Mouse (Mus musculus) Patski (cell line): ENCODE results near the gene Plxnb1. TPM values are rescaled to one million over a fixed set of nuclear protein-coding genes. Genes with fewer than 3 reads are reported as not detected.

Experiments used
- ATAC-seq: fragments of 100-300 bp; one replicate; pipeline ENCODE4 v1.8.0; 2021
- CTCF ChIA-PET: fragments of 350-600 bp; sonication (Branson Sonifier 250); formaldehyde crosslinking; loops from one replicate; lab custom pipeline; 2022; ENCODE audit warnings: inconsistent platforms; lab: Charles Lee
- POLR2A ChIA-PET: fragments of 350-600 bp; sonication (Branson Sonifier 250); formaldehyde crosslinking; loops from one replicate; lab custom pipeline; 2022; ENCODE audit warnings: antibody characterized with exemption, inconsistent platforms; lab: Charles Lee
- DNase-seq: peaks from one replicate; pipeline ENCODE4 v3.0.0-alpha.2; 2011; ENCODE audit warnings: low read depth, low spot score
- H3K27me3 ChIP-seq: fragments of 371-371 bp; one replicate; pipeline ENCODE4 v1.5.1; 2021
- CTCF ChIP-seq: fragments of 100-300 bp; IDR thresholded peaks from one replicate; pipeline ENCODE4 v1.5.1; 2021
- in situ Hi-C: fragments of 300-500 bp; cut with MboI; formaldehyde crosslinking; loops from 3 replicates; pipeline ENCODE4 v1.11.1; 2018; ENCODE audit warnings: low pct_unique_long_range_greater_than_20kb, mixed read lengths
- polyA plus RNA-seq: library from polyadenylated mRNA; unstranded; gene quantifications from one replicate; pipeline ENCODE4 v1.2.3, GENCODE M21; 2021

Gene Plxnb1
- polyA plus RNA-seq, 1 experiment from 2014 or later, result 0.40 TPM

- TF ChIP-seq CTCF, result no peak
- DNase-seq (no peak), ATAC-seq (peak; percentile 38)
- ChIA-PET CTCF (interaction anchor here (1.1 kb wide), 1 partner anchor 9 kb away, joined by 3 read pairs; no protein-coding TSS in a partner anchor), POLR2A (no interaction called here)
- H3K27me3 ChIP-seq, result no peaks in the 10 kb centered on the region
- in situ Hi-C loops, result no loop called here
Observed at GRCm38 (mm10) chr9:109054712-109055111, 40.5 kb upstream of the Plxnb1 start.

DNA sequence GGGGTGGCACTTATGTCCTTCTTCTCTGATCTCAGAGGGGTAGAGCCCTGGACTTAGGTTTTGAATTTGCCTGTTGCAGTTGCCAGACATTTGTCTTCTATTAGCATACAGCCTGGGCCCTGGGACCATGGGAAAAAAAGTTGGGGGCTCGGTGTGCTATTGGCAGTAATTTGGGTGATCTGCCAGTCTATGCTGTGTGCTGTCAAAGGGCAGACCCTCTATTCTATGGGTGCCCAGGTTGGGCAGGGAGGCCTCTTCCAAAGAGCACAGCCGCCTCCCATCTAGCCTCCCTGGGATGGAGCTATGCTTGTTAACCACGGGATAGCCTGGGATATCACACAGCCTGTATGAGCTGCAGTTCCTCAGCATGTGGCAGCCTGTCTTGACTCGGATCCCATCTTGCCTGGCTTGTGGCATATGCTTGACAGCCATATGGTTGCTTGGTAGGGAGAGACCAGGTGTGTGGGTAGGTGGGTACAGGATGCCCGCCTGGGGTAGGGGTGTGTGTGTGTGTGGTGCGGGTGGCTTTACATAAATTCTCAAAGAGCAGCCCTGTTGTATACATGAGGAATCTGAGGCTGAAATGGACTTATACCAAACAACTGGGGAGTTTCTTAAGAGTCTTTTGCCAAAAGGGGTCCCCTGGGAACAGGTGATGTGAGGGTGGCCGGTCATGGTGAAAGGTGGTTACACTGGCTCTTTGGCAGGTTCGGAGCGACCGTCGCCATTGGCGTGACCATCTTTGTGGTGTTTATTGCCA lies 39.7 kb upstream of the Plxnb1 start:
- CTCF ChIA-PET, result interaction anchor here (1.1 kb wide), 1 partner anchor 10 kb away, joined by 3 read pairs; no protein-coding TSS in a partner anchor
- POLR2A ChIA-PET, result no interaction called here
- H3K27me3 ChIP-seq, result no peaks in the 10 kb centered on the region
- DNase-seq, result no peak
- in situ Hi-C loops, result no loop called here
- TF ChIP-seq CTCF, result no peak
- no peak for ATAC-seq

DNA sequence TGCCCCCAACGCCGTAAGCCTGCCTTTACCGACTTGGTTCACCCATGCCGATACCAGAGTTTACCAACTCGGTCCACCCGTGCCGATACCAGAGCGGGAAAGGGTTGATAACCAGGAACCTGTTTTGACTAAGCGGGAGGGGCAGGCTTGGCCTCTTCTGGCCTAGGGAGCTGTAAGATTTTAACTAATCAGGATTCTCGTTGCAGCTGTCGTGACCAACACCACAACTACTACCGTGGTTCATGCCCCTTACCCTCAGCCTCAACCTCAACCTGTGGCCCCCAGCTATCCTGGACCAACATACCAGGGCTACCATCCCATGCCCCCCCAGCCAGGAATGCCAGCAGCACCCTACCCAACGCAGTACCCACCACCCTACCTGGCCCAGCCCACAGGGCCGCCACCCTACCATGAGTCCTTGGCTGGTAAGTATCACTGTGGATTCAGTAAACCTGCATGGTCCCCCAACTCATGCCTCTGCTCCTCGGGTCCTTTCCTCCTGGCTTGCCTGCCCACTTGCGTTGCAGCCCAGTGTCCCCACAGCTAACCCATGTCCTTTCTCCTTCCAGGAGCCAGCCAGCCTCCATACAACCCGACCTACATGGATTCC lies 39.0 kb upstream of the Plxnb1 start:
- in situ Hi-C loops, result no loop called here
- ChIA-PET CTCF (interaction anchor here (1.0 to 1.1 kb wide), 2 partner anchors 10 kb away, joined by 3 read pairs; no protein-coding TSS in a partner anchor), POLR2A (interaction anchor here (0.5 kb wide), 1 partner anchor 229 kb away, joined by 3 read pairs; no protein-coding TSS in a partner anchor)
- TF ChIP-seq CTCF, result no peak
- no peaks in the 10 kb centered on the region for H3K27me3 ChIP-seq
- ATAC-seq, result no peak
- no peak for DNase-seq

DNA sequence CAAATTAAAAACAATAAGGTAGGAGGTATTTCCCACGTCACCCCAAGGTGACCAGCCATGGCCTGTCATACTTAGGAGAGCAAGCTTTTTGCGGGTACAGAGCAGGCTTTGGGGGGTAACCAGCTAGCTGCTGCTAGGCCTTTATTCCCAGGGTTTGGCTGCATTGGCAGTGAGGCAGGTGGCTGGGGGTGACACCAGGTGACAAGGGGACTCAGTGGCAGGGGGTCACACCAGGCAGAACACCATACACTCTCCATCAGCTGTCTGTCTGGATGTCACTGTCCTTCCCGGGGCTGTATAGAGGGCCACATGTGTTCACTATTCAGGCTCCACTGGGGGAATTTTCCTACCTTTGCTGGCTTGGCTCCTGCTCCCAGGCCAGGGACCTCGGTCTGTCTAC lies 38.3 kb upstream of the Plxnb1 start:
- ChIA-PET POLR2A (interaction anchor here (0.5 kb wide), 1 partner anchor 228 kb away, joined by 3 read pairs; no protein-coding TSS in a partner anchor), CTCF (interaction anchor here (1.0 kb wide), 1 partner anchor 11 kb away, joined by 3 read pairs; no protein-coding TSS in a partner anchor)
- ATAC-seq (no peak), DNase-seq (no peak)
- TF ChIP-seq CTCF, result no peak
- in situ Hi-C loops, result no loop called here
- H3K27me3 ChIP-seq, result no peaks in the 10 kb centered on the region

GRCm38 (mm10) chr9:109057543-109057942 lies 37.6 kb upstream of the Plxnb1 start:
- no peak for TF ChIP-seq CTCF
- CTCF ChIA-PET, result no interaction called here
- POLR2A ChIA-PET, result interaction anchor here (1.1 kb wide), 1 partner anchor 46 kb away, joined by 3 read pairs; no protein-coding TSS in a partner anchor
- no peaks in the 10 kb centered on the region for H3K27me3 ChIP-seq
- ATAC-seq, result no peak
- in situ Hi-C loops, result no loop called here
- DNase-seq, result no peak

- CTCF ChIA-PET, result interaction anchor here (1.5 to 3.4 kb wide), 4 partner anchors 14 to 54 kb away, joined by 5 to 16 read pairs (median 6); partner anchors contain the start of gene Atrip
- in situ Hi-C loops, result no loop called here
- no peak for ATAC-seq
- POLR2A ChIA-PET, result interaction anchor here (1.0 to 1.1 kb wide), 2 partner anchors 12 to 47 kb away, joined by 3 read pairs; no protein-coding TSS in a partner anchor
- H3K27me3 ChIP-seq, result no peaks in the 10 kb centered on the region
- no peak for TF ChIP-seq CTCF
- no peak for DNase-seq
Observed at GRCm38 (mm10) chr9:109058006-109058765, 37.0 kb upstream of the Plxnb1 start.

GRCm38 (mm10) chr9:109059136-109059903 lies 35.9 kb upstream of the Plxnb1 start, which contains the start of gene Trex1:
Trex1 (minus strand) TSS chr9:109059734.
- in situ Hi-C loops, result no loop called here
- POLR2A ChIA-PET, result interaction anchor here (0.7 to 1.7 kb wide), 4 partner anchors 10 to 23 kb away, joined by 3 to 4 read pairs (median 3); no protein-coding TSS in a partner anchor
- ATAC-seq (peak; percentile 94), DNase-seq (peak; percentile 86)
- CTCF ChIA-PET, result interaction anchor here (1.0 to 3.4 kb wide), 7 partner anchors 9 to 57 kb away, joined by 3 to 16 read pairs (median 6); partner anchors contain the start of gene Atrip
- no peak for TF ChIP-seq CTCF
- H3K27me3 ChIP-seq, result no peaks in the 10 kb centered on the region

DNA sequence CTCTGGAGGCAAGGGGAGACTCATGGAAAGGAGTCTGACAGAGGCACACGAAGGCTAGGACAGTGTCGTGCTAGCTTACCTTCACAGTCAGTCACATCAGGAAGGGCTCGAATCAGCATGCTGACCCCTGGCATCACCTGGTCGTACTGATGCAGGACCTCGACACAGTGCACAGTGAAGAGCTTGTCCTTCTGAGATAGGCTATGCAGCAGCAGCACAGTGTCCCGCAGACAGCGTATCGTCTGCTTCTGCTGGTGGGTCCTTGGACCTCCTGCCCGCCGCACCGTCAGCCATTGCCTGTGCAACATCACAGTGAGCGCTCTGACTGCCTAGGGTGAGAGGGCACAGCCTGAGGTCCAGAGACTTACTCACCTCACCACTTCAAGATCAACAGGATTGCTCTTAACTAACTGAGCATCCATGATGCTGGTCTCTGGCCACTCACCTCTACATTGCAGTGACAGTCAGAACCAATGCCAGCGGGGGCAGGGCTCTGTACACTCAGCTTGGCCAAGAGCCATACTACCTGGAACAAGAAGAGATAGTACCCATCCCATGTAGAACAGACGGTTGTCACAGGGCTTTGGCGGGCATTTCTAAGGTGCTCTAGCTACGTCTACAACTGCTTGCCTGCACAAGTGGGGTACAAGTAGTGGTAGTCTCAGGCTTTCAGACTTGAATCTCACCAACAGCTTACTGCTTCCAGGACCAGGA lies 34.8 kb upstream of the Plxnb1 start:
- ATAC-seq, result no peak
- in situ Hi-C loops, result no loop called here
- no peaks in the 10 kb centered on the region for H3K27me3 ChIP-seq
- ChIA-PET POLR2A (interaction anchor here (1.2 to 1.7 kb wide), 2 partner anchors 9 to 14 kb away, joined by 3 to 4 read pairs; no protein-coding TSS in a partner anchor), CTCF (interaction anchor here (1.0 to 3.4 kb wide), 6 partner anchors 8 to 58 kb away, joined by 3 to 16 read pairs (median 8); partner anchors contain the start of gene Atrip)
- TF ChIP-seq CTCF, result no peak
- DNase-seq, result no peak

DNA sequence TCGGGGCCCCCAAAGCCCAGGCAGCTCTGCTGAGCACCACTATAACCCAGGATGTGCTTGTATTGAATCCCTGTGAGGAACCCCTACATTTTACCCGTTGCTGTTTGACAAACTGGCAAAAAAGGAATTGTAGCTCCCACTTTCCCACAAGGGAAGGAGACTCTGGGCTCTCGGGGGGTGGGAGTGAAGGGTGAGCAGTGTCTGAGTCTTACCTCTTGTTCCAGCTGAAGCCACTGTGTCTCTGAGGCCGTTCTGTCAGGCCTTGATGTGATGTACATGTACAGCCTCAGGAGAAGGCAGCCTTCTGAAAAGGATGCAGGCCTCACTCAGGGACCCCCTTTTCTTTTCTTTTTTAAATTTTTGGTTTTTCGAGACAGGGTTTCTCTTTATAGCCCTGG lies 34.3 kb upstream of the Plxnb1 start:
- no peak for ATAC-seq
- H3K27me3 ChIP-seq, result no peaks in the 10 kb centered on the region
- ChIA-PET POLR2A (no interaction called here), CTCF (interaction anchor here (1.1 to 3.4 kb wide), 3 partner anchors 9 to 15 kb away, joined by 3 to 16 read pairs (median 10); partner anchors contain the start of gene Atrip)
- no peak for DNase-seq
- TF ChIP-seq CTCF, result no peak
- in situ Hi-C loops, result no loop called here
